Mouse (Mus musculus): ENCODE data around the gene Tax1bp1.
A peak's percentile ranks its signal among the peaks of the same experiment; 100 is the strongest.

The Tax1bp1 gene

GRCm38 (mm10) chr6:52707815-52708214 is 5.7 kb upstream of the Tax1bp1 start:
- DNase-seq: no peak

GRCm38 (mm10) chr6:52712563-52712962 is 966 bp upstream of the Tax1bp1 start:
- DNase-seq: no peak

DNA sequence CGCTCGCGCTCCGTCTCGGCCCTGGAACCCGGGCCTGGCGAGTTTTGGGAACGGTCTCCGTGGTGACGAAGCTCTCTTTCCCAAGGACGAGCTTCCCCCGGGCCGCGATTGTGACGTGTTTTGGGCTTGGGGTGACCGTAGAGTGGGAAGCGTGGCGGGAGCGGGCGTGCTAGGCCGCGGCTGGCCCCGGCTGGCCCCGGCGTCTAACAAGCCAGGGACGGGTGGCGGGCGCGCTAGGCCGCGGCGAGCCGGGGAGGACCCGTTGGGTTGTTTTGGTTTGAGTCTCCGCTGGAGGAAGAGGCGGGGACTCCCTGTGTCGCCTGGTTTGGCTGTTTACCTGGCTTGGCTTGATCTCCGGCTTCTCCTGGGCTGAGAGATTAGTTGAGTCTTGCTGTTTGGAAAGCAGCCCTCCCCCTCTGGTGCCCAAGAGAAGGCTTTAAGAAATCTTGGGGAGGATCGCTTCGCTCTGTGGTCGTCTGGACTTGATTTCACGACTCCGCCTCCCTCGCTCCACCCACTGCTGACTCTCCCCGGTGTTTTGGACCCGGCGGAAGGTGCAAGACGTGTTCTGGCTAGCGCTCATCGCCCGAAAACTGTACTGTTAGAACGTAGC is 474 bp downstream of the Tax1bp1 start:
- peak; percentile 84 to 86 for DNase-seq

DNA sequence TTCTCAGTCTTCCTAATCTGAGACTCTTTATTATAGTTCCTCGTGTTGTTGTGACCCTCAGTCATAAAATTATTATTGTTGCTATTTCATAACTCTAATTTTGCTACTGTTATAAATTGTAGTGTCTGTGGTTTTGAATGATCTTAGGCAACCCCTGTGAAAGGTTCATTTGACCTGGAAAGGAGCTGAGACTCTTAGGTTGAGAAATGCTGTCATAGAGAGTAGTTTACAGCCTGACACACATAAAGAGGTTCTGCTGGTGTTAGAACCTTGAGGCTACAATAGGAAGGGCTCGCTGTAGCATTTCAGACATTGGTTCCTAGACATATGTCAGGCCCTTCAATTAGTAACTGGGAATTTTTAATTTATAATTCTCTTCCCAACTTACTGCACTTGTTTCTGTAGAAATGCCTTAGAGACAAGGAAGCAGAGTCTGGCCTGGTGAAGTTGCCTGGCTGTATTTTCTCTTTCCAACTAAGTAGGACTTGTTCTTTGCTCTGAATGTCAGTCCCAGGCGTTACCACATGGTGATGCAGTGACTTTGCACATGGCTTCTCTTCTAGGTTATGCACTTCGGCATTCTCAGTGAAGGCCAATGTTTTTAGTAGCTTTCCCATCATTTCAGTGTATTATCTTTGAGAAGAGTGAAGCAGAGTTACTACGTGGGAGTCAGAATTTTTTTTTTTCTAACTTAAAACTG is 4.1 kb downstream of the Tax1bp1 start:
- no peak for DNase-seq

DNA sequence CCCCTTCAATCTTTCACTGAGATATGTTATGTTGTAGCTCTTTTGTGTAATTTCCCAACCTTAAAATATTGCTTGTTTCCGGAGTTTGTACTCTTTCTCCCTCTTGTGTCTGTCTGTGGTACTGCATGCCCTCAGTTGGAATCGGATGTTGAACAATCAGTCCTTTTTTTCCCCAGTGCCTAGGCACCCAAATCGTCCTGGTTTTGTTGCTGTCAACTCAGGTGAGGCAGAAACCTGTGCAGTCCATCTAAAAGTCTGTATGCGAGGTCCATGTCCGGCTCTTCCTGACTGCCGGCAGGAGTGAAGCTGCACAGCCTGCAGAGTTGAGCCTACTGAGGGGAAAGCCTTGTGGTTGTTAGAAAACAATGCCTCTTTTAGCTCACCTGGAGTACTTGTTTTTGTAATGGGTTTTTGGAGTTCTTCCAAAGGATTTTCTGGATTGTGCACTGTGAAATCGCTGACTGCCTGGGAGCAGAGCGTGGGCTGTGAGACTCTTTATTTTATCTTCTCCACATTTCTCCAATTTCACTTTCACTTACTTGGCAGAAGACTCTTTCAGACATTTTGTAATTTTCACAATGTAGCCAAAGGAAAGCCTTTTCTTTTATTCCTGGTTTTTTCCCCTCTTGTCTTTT is 11.4 kb downstream of the Tax1bp1 start:
- peak; percentile 33 to 68 for DNase-seq

- DNase-seq: no peak
Measured at GRCm38 (mm10) chr6:52730338-52730737, 16.8 kb downstream of the Tax1bp1 start.

DNA sequence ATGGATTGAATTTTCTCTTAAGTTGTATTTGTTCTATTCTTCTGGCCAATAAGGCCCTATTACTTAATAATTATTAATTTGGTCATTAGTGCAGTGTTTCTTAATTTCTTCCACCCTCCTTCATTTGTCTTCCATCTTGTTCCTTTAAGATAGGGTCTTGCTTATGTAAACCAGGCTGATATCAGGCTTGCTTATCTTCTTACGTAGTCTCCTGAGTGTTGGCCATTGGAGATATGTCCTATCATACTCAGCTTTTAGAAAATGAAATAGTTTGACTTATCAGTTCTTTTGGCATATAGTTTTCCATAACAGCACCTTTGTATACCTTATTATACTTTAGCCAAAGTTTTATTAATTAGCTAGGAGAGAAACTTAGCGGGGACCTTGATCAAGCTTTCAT is 21.1 kb downstream of the Tax1bp1 start:
- no peak for DNase-seq

DNA sequence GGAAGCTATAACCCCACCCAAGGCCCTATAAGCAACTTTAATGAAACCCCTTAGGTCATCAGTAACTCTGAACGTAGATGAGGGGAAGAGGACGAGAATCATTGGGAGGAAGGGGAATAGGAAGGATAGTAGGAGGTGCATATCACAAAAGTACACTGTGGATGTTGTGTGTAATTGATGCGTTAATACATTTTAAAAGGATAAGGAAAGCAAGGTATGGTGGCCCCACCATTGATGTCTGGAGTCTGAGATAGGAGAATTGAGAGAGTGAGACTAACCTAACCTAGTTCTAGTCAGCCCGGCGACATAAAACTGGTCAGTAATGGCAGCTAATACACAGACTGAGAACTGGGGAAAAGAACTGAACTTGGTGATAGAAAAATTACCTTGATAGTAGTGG is 39.3 kb downstream of the Tax1bp1 start:
- DNase-seq: no peak

DNA sequence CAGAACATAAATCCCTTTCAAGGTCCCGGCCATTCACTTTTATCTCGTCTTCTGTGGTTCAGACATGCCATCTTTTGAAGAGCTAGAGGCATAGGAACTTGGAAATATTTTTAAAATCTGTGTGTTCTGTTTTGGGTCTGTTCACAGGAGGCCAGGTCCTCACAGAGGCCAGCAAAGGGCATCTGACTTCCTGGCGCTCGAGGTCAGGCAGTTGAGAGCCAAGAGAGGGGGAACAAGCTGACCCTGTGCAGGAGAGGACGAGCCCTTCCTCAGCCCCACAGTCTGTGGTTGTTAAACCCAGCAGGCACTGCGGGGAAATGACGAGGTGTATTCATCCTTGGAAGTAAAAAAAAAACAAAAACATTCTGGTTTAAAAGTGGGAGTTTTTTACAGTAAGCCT is 51.7 kb downstream of the Tax1bp1 start:
- no peak for DNase-seq

GRCm38 (mm10) chr6:52770789-52771188 is 57.3 kb downstream of the Tax1bp1 start:
- no peak for DNase-seq

- no peak for DNase-seq
Measured at GRCm38 (mm10) chr6:52773132-52773531, 59.6 kb downstream of the Tax1bp1 start.

DNA sequence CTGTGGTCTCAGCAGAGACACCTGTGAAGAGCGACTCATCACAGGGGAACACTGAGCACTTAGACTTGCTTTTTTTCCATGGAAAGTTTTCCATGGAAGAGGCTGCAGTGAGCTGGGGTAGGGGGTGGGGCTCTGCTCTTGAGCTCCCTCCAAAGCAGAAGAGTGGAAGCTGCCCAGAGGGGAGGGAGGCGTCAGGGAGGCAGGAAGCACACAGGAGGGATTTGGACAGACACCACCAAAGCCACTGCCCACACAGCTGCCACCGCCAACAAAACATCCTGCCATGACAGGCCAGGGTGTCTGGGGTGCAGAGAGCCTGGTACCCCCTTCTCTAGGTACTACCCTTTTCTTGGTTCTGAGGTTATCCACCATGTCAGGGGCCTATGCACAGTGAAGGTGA is 61.8 kb downstream of the Tax1bp1 start:
- no peak for DNase-seq

- DNase-seq: no peak
Measured at GRCm38 (mm10) chr6:52775956-52776355, 62.4 kb downstream of the Tax1bp1 start.

DNA sequence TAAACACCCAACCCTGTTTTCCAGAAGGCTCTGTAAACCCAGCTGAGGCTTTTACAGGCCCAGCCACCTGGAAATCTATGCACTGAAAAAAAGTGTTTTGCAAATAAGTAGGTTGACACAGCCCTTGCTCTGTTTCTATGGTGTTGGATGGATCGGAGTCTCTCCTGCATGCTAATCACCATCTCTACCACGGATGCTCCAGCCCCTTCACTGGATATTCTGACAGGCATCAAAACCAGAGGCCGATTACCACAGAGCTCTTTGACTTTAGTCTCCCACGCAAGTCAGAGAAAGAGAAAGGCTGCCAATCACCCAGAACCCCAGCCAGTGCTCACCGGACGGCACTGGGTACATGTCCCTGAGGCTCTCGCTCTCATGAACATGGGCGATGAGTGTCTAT is 63.5 kb downstream of the Tax1bp1 start:
- DNase-seq: no peak

DNA sequence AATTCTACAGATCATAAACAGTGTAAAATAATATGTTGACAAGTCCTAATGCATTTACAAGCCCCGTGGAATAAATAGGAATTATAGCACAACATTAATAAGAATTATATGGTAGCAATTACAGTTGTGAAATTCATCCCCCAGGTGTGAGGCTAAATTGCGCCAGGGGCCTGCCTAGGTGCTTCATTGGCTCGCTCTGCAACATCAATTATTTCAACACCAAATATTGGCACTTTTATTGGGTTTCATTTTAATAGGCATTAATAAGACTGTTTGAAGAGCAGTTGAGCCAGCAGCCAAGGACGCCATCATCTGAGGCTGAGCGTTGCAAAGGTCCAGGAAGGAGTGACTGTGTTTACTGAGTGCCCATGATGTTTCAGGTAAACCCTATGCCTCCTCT is 65.0 kb downstream of the Tax1bp1 start:
- DNase-seq: no peak

DNA sequence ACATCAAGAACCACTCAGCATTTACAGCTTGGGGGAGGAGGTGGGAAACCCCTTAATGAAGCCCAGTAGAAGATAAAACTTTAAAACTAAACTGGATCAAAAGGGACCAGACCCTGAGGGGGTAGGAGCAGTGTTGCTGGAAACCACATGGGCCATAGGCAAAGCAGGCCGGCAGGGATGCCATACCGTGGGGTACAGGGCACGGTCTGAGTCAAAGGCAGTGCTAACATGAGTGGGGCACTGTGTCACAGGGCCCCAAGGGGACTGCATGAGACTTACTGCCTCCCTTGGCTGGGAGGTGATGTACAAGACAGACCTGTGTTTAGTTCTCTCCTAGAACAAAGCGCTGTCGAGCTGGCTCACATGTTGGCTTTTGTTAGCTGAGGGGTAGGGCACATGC is 66.0 kb downstream of the Tax1bp1 start:
- DNase-seq: no peak

GRCm38 (mm10) chr6:52790316-52790715 is 76.8 kb downstream of the Tax1bp1 start:
- no peak for DNase-seq

GRCm38 (mm10) chr6:52790781-52791180 is 77.3 kb downstream of the Tax1bp1 start:
- no peak for DNase-seq

GRCm38 (mm10) chr6:52792455-52792854 is 78.9 kb downstream of the Tax1bp1 start:
- DNase-seq: no peak

- peak in 1 of 2 experiments; percentile 9 for DNase-seq
Measured at GRCm38 (mm10) chr6:52795029-52795841, 81.7 kb downstream of the Tax1bp1 start.

DNA sequence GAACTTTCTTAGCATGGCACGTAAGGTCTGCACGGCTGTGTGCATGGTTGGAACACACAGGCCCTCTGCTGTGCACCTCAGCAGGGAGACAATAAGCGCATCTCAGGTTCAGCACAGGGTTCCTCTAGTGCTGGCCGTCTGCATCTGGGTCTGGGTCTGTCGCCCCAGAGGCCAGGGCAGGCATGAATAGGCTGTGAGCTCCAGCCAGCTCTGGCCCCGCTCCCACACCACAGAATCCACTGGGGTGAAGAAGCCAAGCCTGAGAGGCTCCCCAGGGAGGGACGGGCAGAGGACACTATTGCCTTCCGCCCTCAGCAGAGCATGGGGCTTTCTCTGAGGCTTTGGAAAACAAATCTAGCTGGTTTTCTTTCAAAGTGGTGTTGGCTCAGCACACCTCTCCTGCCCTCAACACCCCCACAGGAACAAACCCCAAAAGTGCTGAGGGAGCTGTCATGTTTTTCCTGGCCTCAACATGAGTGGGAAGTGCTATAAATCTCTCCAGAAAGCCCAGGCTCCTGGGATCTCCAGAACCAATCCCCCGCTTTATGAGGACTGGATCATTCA is 82.6 kb downstream of the Tax1bp1 start:
- peak; percentile 6 to 15 for DNase-seq

GRCm38 (mm10) chr6:52796691-52797090 is 83.2 kb downstream of the Tax1bp1 start:
- no peak for DNase-seq

DNA sequence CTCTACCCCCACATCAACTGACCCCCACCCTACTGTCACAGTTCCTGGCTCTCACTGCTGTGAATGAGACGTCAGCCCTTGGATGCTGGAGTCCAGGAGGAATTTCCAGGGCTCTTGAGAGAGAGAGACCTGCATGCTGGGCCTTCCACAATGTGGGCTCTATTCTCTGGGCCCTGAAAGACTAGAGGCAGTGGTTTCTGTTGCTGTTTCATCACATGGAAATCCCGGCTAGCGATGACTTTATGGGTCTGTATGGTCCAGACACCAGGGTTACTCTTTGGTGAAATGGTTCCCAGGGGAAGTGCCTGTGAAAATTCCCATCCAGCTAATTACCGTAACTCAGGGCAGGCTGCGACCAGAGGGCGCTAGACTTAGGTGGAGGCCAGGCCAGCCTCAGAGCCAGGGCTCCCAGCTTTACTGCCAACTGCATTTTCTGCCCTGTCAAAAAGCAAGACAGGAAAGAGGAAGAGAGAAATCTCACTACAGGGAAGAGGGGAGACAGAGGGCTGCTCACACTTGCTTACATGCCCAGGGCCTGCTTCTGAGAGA is 83.8 kb downstream of the Tax1bp1 start:
- no peak for DNase-seq

All from kidney, adult 8-10 months (tissue).